Mouse (Mus musculus): Measurements from ENCODE around the gene Spns3.

DNA sequence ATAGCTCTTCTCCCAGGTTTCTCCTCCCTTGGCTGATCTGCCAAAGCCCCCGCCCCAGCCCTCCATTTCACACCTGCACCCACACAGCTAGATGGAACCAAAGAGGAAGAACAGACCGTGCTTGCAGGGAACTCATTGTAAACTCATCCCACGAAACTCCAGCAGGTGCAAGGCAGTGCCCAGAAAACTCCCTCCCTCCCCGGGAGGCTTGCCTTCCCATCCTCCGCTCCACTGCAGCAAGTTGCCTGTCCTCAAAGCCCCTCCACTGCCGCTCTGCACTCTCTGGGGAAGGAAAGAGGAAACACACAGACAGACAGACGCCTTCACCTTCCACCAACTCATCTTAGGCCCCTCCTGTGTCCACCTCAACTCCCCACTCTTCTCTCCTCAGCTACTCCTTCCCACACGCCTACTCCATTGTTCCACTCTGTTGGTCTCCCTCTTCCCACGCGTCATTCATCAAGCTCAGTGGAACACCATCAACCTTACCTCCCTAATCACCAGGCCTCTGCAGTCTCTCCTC lies 16.6 kb upstream of the Spns3 start:
- TF ChIP-seq CEBPB (IDR thresholded peaks at IDR 0.05; ENCODE audit: insufficient read depth, poor library complexity, severe bottlenecking): no peak
- no peak for TF ChIP-seq POLR2A (IDR thresholded peaks at IDR 0.05; ENCODE audit: insufficient read length, low read depth)
- no peak for TF ChIP-seq USF1 (IDR thresholded peaks at IDR 0.05; ENCODE audit: low read depth)
- no peak for TF ChIP-seq MYOD1 (IDR thresholded peaks at IDR 0.05; ENCODE audit: control insufficient read depth in 1 of 3, insufficient read length in 2 of 3, low read depth in 2 of 3)
- no peak for TF ChIP-seq MYOG (IDR thresholded peaks at IDR 0.05; ENCODE audit: control insufficient read depth in 1 of 3, insufficient read depth in 1 of 3, insufficient read length in 2 of 3, low read depth in 2 of 3)
- TF ChIP-seq REST (IDR thresholded peaks at IDR 0.05; ENCODE audit: insufficient read depth, insufficient read length): no peak
- TF ChIP-seq SRF (IDR thresholded peaks at IDR 0.05; ENCODE audit: control insufficient read depth, insufficient read length, low read depth): no peak
- TF ChIP-seq TCF12 (IDR thresholded peaks at IDR 0.05; ENCODE audit: insufficient read depth, poor library complexity, severe bottlenecking): no peak
- no peak for TF ChIP-seq MAX (IDR thresholded peaks at IDR 0.05; ENCODE audit: low read depth)
- no peak for TF ChIP-seq POLR2AphosphoS2 (IDR thresholded peaks at IDR 0.05; ENCODE audit: insufficient read length, low read depth)

All from myocyte (in vitro differentiated cells).